Mouse (Mus musculus) gastrocnemius, postnatal 25 days (tissue): ENCODE data around the gene Slc25a20. TPM values are rescaled to one million over a fixed set of nuclear protein-coding genes. Genes with fewer than 3 reads are reported as not detected.

Source experiments
- DNase-seq: peaks from one replicate; pipeline ENCODE4 v3.0.0; 2022
- total RNA-seq, 2 experiments: library from RNA; stranded (reverse); gene quantifications; 1 replicate in 1 of 2; 2 replicates in 1 of 2; pipeline ENCODE4 v1.2.3; 2021

Slc25a20 gene
- total RNA-seq, 2 experiments from 2014 or later: 67.1 to 73.5 TPM

- peak; percentile 10 for DNase-seq
Measured at GRCm38 (mm10) chr9:108686475-108686887, 24.6 kb downstream of the Slc25a20 start.

DNA sequence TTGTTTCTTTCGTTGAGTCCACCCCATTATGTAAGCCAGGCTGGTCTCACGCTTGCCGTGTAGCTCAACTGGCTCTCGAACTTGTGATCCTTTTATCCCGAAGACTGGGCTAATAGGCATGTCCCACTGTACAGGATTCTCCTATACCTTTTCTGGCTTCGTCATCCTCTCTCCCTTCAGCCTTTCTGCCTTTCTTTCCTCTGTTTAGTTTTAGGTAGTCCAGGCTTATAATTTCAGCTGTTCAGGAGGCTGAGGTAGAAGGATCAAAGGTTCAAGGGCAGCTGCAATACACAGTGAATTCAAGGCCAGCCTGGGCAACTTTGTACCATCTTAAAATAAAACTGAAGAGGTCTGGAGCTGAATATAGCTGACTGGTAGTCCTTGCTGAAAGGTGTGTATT, 25.3 kb downstream of the Slc25a20 start:
- DNase-seq: no peak

DNA sequence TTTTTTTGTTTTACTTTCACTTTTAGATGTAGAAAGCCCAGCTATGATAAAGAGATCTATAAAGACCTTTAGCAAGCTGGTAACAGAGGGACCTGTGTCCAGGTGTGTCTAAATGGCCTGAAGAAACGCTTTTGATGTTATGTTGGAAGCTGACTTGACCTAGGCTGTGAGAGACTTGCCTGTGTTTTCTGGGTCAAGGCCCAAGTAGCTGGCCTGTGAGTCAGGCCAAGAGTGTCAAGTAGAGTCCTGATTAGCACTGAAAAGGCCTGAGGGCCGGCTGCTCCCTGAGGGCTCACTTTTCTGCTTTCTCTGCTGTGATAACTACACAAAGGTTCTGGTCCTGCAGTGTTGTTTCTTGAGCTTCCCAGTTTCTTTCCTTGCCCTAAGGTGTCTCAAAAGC, 25.8 kb downstream of the Slc25a20 start:
- peak; percentile 10 for DNase-seq

DNA sequence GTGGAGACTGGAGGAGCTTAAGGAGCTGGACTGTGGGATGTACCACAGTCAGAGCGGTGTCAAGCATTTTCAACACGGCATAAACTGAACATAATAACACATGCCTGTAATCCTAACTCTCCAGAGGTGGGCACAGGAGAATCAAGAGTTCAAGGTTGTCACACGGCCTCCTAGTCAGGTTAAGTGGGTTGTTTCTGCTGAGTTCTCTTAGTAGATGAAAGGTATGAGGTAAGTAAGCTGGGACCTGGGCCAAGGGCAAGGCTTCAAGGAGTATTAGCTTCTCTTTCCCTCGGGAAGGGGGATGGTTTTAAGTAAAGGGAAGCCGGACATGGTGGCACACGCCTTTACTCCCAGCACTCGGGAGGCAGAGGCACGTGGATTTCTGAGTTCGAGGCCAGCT, 26.6 kb downstream of the Slc25a20 start:
- no peak for DNase-seq

DNA sequence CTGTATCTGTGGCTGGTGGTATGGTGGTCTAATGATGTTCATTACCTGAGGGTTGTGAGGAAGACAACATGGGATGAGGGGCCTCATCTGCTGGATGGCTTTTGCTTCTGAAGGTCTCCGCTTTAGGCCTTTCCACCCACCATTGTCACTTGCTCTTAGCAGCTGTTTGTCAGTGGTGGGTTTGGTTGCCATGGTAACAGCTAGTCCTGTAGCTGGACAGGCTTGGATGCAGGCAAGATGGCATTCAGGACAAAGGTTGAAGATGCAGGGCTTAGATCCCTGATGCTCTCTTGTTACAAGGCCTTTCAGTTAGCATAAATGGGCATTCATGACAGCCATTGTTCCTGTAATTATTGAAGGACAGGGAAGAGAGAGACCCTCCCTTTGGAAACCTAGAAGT, 27.2 kb downstream of the Slc25a20 start, which contains the start of gene Prkar2a:
Gene Prkar2a, plus strand, starts transcription at position 209 of the 400 bp plus-strand sequence.
- DNase-seq: no peak

DNA sequence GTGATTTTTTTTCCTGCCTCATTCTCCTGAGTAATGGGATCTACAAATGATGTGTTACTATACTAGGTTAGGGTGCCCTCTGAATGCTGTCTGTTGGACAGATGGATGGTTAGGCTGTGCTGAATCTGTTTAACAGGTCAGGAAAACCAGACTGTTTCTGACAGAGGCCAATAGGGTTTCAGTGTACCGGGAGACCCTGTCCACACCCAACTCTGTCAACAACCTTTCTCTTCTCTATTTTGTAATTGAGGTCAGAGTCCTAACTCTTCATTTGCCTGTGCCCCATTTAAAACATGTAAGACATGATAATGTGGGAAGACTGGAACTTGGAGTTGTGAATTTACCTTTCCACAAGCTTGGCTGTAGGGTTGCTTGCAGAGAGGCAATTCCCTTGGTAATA, 28.1 kb downstream of the Slc25a20 start:
- no peak for DNase-seq

- DNase-seq: no peak
Measured at GRCm38 (mm10) chr9:108690914-108691313, 29.0 kb downstream of the Slc25a20 start.

DNA sequence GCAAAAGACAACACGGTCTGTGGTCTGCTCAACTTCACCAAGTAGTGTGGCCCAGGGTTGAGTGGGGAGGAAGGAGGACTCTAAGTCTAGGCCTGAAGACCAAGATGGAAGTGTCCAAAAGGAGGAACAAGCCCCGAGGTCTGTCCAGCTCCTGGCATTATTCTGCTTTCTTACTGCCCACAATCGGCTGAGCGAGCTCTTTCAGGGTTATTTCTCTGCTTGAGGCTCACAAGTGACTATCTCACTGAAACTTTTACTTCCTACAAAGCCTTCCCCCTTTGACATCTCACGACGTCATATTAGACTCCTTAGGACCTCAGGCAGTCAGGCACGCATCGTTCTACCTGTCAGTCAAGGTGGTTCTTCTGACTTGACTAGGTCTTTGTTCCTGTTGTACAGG, 29.5 kb downstream of the Slc25a20 start:
- DNase-seq: no peak

- DNase-seq: peak; percentile 86
Measured at GRCm38 (mm10) chr9:108691846-108692225, 29.9 kb downstream of the Slc25a20 start.

- DNase-seq: peak; percentile 39
Measured at GRCm38 (mm10) chr9:108692226-108693041, 30.5 kb downstream of the Slc25a20 start.

GRCm38 (mm10) chr9:108693946-108694345, 32.1 kb downstream of the Slc25a20 start:
- no peak for DNase-seq

DNA sequence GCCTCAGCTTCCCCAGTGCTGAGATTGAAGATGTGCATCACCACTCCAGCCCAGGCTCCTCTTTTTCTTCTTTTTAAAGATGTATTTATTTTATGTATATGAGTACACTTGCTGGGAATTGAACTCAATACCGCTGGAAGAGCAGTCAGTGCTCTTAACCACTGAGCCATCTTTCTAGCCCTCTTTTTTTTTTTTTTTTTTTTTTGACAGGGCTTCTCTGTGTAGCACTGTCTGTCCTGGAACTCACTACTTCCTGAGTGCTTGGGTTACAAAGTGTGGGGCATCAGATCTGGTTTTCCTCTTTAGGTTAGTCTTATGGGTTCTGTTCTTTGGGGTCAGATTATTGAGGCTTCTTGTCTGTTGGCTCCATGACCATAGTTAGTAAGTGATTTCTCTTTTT, 32.6 kb downstream of the Slc25a20 start:
- no peak for DNase-seq

GRCm38 (mm10) chr9:108702476-108702875, 40.6 kb downstream of the Slc25a20 start:
- DNase-seq: no peak

DNA sequence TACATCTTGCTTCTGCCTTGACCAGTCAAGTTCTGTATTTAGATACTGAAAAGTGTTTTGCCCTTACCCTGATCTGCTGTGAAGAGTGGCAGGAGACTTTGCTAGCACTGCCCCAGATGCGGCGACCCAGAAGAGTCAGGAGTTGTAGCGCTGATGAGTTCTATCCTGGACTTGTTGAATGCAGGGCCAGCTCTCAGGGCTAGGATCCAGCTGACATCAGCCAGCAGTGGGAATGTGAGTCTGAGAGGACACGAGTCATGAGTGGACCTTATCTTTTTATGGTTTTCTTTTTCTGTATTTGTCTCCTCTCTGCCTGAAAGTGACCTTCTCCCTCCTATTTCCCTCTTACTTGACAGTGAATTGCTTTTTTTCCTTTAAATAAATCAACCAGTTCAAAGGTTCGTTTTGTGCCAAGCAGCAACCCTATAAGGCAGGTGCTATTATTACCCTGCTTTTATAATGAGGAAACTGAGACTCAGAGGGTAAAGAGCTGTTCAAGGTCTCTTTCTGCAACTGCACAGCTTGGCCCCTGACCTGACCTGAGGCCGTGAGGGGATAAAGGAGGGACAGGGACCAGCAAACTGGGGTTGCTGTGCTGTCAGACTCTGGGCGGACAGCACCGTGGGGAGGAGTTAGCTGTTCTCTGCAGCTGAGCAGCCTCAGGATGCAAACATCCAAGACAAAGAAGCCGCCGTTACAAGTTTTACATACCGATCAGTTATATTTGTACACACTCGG, 41.7 kb downstream of the Slc25a20 start:
- peak; percentile 36 for DNase-seq

GRCm38 (mm10) chr9:108704591-108704990, 42.7 kb downstream of the Slc25a20 start:
- DNase-seq: no peak

DNA sequence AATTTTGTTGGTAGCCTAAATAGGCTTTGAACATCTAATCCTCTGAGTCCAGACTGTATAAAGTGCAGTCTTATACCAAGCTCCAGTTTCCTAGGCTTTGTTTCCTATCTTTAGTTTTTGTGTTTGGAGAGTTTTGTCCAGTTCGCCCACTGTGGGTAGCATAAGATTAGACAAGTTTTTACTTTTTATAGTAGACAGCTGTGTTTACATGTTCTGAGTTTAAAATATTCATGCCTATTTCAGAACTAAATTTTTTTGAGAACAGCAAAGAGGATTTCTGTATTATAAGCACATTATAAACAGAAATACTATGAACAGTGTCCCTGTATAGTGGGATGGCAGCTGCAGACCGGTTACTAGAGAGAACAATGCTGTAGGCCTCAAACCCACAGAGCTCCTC, 45.3 kb downstream of the Slc25a20 start:
- no peak for DNase-seq

GRCm38 (mm10) chr9:108708833-108709232, 46.9 kb downstream of the Slc25a20 start:
- no peak for DNase-seq

DNA sequence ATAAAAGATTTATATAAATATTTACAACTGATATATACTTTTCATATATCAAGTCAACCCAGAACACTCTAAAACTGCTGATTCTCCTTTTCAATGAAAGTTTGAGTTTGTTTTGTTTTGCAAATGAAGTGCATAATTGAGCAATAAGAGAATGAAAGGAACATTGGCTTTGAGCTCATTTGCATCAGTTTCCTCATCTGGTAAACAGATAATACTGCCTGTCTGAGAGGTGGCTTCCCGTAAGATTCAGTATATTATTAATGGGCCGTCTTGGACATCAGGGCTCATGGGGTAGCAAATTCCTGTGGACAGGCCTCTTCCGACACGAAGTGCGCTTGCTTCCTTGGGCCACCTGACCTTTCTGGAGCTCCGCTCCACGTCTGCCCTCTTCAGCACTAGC, 48.9 kb downstream of the Slc25a20 start:
- DNase-seq: no peak

DNA sequence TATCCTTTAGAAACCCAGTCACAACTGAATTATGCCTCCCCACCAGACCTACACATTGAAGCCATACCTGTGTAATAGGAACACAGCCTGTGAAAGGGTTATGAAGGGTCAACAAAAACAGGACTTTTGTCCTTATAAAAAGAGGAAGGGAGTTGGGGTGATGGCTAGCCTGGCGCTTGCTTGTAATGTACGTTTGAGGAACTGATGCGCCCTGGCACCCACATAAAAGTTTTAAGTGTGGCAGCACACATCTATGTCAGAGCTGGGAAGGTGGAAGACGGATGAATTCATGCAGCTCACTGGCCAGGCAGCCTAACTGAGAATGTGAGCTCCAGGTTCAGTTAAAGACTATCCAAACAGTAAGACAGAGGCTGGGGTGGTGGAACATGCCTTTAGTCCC, 54.3 kb downstream of the Slc25a20 start:
- DNase-seq: no peak

DNA sequence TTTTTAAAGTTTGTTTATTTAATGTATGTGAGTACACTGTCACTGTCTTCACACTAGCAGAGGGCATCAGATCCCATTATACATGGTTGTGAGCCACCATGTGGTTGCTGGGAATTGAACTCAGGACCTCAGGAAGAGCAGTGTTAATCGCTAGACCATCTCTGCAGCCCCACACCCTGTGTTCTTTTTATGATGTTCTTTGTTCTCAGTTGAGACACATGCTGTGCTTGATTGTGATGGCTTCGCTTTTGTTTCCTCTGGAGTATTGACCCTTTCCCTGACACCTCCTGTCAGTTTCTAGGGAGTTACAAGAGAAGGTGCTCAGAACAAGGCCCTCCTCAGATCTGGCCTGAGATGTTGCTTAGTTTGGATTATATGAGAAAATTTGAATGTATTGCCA, 61.9 kb downstream of the Slc25a20 start:
- no peak for DNase-seq

DNA sequence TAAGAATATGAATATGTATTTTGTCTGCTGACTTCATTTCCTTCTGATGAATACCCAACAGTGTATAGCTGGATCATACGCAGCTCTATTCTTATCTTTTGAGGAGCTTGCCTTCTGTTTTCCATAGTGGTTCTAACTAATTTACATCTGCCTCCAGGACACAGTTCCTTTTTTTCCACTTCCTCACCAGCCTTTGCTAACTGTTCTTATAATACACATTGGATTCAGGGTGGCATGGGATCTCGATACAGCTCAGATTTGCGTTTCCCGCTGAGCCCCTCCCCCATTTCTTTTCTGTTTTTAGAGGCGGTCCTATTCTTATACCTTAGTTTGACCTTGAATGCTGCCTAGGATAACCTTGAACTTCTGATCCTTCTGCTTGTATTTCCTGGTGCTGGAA, 64.2 kb downstream of the Slc25a20 start:
- DNase-seq: no peak

GRCm38 (mm10) chr9:108729050-108729449, 67.2 kb downstream of the Slc25a20 start:
- no peak for DNase-seq

DNA sequence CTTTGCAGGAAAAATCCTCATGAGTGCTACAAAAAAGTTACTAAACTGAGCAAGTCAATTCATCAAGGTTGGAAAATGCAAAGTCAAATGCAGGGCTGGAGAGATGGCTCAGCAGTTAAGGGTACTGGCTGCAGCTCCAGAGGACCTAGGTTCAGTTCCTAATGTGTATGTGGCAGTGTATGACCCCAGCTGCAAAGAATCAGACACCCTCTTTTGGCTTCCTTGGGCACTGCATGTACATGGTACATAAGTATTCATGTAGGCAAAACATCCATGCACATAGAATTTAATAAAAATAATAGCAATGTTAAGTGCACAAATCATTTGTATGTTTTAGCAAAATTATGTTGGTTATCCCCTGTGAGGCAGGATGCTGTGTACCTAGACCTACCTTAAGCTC, 70.6 kb downstream of the Slc25a20 start:
- no peak for DNase-seq
